Mouse (Mus musculus): ENCODE measurements around the gene Ttc28.

The Ttc28 gene

DNA sequence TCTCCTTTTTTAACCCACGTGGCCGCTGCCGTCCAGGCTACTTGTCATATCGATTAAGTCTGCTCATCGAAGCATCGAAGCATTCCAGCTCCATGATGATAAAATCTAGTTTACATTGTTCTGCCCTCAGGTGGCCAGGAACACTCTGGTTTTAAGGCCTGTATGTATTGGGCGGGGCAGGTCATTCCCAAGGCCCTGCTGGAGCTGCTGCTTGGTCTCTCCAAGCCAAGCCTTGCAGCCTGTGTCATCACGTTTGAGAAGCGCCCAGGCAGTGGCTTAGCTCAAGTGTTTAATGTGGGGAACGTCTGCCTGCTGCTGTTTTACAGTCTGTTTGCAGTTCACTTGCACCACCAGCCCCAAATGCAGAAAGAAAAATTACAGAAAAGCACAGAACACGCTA is 132.5 kb downstream of the Ttc28 start:
- peak; percentile 50 for DNase-seq

DNA sequence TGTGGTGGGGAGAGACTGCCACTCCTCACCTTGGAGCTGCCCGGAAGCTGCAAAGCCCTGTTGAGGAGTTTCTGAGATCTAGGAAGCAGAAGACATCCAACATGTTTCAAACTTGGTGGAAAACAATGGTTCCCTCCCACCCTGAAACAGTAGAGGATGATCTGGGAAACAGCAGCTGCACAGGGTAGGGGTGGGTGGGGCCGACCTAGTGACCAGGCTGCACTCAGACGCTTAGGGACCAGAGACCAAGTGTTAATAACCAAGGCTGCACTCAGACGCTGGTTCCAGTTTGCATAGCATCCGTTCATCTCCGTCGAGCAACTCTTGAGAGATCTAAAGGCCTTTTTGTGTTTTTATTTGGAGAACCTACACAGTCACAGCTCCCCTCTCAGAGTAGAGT is 133.0 kb downstream of the Ttc28 start:
- DNase-seq: peak; percentile 72

DNA sequence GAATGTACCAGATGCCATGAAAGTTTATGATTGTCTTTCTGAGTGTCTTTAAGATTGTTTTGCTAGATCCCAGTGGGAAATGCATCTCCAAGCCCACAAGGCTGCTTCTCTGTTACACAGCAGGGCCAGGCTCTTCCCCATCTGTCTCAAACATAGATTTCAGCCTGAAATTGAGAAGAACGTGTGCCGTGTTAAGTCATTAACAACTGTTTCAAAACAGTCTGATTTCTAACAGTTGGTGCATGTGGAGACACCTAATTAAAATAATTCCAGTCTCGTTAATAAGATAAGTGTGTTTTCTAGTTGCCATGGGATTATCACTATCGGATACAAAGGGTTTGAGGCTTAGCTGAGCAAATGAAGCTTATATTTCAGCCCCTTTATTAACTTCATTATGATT is 135.4 kb downstream of the Ttc28 start:
- peak; percentile 78 for DNase-seq

DNA sequence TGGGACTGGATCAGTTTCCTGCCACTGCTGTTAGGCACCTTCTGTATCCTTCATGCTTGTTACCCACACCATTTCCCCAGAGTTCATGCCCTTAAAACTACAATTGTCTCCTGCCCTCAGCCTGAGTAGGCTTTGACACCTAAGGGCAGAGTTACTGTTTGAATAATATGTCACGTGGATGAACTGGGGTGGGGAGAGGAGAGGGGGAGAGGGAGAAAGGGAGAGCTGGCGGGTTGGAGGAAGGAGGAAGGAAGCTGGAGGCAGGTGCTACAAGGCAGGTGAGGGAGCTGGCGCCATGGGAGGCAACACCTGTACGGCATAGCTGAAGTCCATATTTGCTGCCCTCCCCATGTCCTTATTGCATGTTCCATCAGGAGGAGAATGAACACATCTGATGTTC is 137.7 kb downstream of the Ttc28 start:
- DNase-seq: no peak

DNA sequence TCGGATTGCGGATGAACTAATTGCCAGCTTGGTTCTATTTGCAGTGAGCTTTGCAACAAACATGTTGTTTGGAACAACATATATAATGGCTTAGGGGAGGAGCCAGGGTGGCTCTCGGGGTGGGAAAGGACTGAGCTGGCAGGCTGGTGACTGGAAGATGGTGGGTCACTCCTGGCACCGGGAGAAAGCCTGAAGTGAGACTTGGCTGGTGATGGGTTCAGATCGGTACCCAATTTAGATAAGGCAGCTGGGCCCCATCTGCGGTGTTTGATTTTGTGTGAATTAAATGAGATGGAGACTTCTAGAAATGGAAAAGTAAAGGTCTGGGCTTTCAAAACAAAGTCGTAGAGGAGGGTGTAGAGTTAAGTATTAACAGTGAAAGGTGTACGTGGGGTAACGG is 142.7 kb downstream of the Ttc28 start:
- no peak for DNase-seq

DNA sequence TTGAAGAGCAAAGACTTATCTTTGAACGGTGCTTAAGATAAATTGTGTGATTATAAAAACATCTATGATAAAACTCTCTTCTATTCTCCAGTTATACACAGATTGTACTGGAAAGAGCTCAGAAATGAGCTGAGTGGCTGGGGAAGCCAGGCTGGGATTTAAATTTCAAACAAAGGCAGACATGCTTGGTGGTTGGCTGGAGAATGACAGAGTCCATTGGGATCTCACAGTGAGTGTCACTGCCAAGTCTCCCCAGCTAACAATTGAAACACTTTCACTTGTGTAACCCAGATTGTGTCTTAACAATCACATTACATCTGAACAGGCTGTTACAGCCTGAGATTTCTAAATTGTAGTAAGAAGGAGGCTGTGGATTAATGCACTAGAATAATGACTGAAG is 143.3 kb downstream of the Ttc28 start:
- DNase-seq: no peak

DNA sequence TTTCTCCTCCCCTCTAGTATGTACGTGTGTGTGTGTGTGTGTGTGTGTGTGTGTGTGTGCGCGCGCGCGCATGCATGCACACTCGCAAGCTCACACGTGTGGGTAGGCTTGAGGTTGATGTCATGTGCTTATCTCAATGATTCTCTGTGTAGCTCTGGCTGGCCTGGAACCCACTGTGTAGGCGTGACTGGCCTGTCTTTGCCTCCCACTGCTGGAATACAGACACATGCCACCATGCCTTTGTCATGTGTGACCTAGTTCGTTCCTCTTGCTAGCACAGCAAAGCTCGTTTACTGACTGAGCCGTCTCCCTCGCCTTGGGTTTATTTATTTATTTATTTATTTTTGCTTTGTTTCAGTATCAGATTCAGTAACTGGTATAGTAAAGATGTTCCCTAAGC is 145.0 kb downstream of the Ttc28 start:
- DNase-seq: peak; percentile 75

DNA sequence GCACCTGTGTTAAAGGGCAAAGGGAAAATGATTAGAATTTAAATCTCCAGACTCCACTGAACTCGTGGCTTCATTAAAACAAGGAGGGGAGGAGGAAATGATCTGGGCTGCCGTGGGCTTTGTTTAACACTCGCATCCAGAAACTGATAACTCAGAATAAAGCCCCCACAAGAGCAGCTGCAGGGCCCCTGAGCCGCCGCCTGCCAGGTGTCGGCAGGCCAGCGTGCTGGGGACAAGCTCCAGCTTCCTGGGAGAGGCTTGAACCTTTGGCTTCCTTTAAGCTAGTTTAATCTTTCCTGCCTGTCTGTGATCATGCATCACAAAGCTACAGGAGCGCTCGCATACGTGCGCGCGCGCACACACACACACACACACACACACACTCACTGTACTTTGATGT is 145.9 kb downstream of the Ttc28 start:
- DNase-seq: peak; percentile 59

DNA sequence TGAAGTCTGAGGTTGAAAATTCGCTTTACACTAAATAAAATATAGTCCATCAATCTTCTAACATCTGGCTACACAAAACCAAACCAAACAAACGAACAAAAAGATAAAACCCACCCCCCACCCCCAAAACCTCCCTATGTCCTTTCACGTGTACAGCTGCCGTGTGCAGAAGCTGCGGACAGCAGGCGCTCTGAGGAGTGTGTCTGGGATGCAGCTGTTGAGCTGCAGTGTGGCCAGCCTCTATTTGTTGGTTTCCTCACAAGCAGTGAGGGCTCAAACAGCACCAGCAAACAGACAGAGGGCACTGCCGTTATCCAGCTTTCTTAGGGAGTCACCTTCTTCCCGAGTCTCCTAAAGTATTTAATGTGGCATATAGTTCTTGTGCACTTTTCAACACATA is 146.6 kb downstream of the Ttc28 start:
- no peak for DNase-seq

DNA sequence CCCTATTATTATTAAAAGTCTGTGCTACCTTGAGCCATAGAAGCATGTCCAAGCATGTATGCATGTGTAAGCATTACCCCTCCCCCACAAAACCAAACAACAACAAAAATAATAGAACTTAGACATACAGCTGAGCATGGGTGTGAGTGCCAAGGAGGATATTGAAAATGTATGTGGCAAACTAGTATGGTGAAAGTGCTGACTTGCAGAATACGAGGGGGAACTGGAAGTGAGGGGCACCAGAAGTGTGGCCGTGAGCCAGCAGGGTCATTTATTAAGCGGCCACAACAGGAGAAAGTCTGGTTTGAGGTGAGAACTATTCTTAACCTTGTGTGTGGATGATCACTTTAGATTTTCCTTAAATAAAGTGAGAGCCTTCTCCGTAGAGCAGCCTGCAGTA is 148.7 kb downstream of the Ttc28 start:
- DNase-seq: no peak

DNA sequence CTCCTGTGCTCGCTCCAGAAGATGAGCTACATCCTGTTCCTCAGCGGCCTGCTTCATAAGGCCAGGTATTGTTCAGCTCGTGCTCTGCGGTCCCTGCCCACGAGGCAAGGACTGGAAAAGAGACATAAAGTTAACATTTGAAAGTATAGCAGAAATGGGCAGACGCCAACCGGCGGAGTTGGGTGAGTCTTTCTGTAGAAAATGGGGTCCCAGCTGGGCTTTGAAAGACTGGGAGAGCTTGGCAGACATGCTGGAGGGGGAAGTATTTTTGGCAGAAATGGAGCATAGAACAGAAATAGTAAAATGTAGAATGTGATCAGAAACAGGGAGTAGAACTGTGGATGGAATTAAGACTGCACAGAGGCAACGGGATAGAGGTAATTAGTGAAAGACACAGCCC is 149.3 kb downstream of the Ttc28 start:
- no peak for DNase-seq

DNA sequence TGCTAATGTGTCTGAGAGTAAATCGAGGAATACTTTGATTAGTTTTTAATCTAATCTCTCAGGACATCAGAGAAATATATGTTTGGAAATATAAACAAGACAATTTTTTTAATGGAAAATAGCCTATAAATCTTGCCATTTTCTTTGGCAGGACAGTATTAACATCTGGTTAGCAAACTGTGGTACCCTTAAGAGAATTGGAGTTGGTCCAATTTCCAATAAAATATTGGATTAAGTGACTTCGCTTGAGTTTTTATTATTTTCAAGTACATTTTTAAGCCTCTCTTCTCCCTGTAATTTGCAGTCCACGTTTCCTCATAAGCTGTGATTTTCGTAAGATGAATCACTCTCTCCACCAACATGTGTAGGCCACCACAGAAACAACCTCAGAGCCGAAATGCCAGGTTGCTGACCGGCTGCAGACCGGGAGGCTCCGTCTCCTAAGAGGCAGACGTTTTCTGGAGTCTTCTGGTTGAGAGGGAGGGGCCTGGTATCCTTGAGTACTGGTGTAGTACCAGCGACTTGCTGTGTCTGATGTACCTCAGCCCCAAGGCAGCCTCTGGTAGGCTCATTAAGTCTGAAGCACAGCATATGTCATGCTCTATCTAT is 153.2 kb downstream of the Ttc28 start:
- DNase-seq: no peak

DNA sequence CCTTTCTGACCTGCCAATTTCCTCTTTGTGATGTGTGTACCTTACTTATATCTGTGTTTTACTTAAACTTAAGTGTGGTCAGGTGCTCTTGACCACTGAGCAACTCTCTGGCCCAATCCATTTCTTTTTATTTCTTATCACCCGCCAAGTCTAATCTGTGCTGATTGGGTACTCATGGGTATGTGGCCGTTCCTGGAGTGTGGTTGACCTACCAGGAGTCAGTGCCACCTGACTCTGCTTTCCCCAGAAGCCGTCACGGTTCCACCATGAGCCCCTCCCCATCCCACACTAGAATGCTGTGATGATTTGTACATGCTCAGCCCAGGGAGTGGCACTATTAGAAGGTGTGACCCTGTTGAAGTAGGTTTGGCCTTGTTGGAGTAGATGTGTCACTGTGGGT is 153.9 kb downstream of the Ttc28 start:
- no peak for DNase-seq

DNA sequence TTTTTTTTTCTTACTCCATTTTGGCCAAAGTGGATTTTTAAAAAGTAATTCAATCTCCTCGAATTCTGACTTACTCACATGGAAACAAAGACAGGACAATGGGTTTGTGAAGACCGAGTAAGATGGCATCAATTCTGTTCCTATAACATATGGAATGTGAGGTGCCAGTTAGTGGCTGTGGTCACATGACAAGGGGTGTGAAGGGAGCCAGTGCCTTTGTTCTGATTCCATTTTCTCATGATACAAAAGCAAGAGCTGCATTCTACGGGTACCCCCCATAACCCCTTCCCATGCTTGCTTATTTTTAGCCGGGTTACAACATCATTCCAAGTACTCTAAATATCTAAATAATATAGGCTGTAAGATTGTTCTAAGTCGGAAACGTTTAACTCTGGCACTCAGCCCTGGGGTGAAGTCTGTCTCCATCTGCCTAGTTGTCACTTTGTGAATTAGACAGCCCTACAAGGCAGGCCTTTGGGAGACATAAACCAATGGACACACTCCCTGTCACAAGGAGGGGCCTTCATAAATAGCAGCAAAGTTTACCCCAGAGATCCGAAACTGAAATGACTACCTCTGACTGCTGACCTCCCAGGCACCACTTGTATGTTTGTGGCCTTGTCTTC is 157.6 kb downstream of the Ttc28 start:
- no peak for DNase-seq

DNA sequence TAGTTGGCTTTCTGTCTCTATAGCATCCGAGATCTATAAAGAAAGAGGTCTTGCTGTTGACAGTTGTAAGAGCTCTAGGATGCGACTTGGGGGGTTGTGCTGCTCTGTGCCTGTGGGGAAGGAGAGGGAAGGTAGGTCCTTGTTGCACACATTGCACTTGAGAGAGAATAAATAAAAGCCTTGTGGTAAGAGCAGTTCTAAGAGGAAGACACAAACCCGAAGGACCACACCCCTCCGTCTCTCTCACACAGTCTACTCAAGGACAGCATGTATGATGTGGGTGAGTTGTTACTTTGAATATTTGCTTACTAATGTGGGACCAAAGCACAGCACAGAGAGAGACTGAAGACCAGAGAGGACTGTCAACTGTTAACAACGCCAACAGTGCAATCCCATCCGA is 160.2 kb downstream of the Ttc28 start:
- DNase-seq: no peak

DNA sequence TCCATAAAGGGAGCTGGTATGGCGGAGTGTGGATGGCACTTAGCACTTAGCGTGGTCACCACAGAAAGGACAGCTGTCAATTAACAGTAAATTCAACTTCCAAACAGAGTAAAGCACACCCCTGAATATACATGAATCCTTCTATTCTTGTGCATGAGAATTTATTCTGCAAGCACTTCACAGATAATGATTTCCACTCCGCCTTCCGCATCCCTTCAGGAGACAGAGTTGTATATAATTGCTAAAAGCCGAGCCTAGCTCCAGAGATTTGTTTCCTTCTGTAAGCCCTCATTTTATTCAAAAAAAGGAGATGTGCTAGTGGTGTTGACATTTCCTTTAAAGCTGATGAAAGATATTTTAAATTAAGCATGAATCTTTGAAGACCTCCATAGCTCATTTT is 162.3 kb downstream of the Ttc28 start:
- no peak for DNase-seq

DNA sequence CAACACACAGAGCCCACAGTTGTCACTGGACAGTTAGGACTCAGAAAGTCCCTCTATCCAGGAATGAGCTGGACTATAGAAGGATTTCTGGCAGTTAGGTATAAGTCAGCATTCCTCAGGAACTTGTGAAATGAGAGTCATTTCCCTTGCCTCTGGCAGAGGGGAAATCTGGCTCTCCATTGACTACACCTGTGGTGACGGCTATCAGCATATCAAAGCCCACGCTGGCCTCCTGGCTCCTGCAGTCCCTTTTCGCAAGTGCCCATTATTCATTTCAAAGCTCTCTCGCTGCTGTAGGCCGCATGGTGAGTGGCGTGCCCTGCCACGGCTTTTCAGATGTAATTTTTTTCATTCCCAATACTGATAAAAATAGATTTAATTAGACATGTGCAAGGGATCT is 164.6 kb downstream of the Ttc28 start:
- no peak for DNase-seq

DNA sequence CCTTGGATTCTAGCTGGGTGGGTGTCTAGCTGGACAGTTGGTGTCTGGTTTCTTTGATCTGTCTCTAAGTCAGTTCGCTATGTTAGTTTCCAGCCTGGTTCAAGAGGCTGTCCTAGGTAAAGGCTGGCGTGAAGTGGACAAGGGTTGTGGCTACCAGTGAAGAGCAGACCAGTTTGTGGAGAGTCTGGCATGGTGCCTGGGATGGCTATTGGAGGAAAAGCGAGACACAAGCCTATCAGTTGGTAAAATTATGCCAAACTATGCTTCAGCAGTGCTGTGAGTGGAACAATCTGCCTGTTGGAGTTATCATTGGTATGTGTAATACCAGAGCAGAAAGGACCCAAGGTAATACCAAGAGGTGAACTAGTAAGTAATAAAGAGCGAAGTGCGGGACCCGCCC is 166.8 kb downstream of the Ttc28 start:
- no peak for DNase-seq

DNA sequence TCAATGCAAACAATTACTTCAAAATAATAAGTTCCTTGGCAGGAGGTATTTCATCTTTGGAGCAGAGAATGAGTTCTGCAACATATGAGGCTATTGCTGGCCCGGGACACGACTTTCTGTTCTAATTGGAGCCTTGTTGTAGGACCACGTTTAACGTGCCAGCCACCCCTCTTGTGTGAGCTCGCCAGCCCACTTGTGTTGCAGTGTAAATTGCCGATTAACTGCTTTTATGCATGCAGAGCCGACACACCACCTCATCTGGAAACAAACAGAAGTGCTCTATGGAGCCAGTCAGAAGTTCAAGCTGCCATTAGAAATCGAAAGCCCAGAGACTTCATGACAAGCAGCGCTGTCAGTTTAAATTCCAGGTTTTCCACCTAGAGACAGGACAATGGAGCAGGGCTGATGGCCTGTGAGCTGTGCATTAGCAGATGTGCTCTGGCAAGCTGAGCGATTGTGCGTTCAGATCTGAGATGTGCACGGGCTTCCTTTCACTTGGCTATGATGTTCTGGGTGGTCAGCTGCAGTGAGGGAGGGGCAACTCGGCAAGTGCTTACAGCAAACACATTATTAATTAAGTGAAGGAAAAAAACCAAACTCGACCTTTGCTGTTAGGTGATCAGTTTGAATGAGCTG is 167.4 kb downstream of the Ttc28 start:
- DNase-seq: peak; percentile 62

DNA sequence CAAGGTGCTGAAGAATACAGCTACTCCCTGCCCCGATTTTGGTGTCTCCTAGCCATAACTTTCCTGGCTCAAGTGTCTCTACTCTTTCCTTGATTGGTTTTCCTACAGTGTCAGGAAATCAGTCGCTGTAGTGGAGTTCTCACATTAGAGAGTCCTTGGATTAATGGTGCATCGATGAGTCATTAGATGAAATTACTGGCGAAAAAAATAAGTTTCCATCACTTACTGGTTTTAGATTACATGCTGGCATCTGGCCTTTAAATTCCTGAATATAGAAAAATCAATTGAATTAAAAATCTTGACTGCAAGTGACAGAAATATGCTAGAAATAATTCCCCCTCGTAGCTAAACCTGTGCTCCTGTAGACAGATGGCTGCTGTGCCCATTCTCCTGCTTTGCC is 168.4 kb downstream of the Ttc28 start:
- no peak for DNase-seq

DNA sequence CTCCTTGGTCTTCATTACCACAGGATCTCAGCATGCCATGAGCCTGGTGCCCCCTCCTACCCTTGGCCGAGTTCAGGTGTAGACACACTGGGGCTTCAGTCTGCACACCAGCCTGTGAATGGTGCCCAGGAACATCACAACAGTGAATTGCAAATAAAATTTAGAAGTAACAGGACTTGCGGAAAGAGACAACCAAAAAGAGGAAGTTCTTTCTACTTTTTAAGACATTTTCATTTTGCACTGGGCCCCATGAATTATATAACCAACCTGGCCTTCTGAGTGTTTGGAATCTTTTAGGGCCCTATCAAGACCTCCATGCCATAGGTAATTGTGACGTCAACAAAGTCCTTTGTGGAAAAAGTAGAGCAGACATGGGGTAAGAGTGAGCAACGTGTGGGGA is 170.0 kb downstream of the Ttc28 start:
- DNase-seq: no peak

DNA sequence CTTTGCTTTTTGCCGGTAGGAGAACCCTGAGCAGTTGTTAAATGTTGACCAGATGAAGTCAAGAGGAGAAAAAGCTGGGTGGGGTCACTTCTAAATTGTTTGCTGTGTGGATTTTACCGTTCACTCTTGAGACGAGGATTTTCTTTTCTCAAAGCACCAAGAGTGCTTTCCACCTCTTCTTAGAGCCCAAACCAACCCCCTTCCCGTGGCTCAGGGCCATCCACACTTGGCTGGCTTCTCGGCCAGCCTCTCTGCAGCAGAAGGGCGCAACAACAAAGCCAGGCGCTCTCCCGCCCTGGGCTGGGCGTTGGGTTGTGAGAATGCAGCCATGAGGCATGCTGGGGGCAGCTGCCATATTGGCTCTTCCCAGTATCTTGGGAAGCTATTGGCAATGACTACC is 170.5 kb downstream of the Ttc28 start:
- no peak for DNase-seq

DNA sequence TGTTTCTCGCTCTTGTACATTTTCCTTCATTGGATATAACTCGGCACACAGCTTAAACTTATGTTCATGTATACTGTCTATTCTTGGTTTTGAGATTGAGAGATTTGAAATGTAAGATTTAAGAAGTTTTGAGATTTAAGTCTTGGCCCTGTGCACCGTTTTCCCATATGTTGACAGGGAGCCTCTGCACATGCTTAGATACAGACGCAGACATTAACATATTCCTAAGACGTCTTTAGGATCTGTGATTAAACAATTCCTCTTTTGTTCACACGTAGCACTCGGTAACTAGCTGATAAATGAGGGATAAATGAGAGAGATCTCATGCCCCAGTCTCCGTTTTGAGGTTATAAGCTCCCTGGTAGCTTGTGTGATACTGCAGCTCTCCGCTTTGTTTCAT is 174.8 kb downstream of the Ttc28 start:
- DNase-seq: no peak

DNA sequence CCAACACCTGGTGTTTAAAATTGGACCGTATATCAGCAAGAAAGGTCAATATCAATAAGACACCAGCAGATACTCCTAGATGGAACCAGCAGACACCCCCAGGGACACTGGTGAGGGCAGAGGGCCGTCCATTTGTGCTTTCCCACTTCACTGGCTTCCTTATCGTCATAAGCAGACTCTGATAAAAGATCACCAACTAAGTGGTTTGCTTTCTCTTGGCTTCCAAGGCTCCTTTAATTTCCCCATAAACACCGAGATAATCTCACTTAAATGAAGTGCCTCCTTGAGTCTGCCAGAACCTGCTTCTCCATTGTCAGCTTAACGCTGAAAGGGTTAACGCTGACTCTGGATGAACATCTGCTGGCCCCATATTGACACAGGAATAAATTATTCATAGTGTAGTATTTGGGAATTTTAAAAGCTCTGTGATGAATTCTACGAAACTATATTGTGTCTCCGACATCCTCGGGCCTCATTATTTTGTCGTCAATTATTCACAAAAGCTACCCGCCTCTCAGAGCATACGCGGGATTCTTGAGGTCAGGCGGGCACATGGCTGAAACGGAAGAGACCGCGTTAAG is 175.3 kb downstream of the Ttc28 start:
- DNase-seq: peak; percentile 54

DNA sequence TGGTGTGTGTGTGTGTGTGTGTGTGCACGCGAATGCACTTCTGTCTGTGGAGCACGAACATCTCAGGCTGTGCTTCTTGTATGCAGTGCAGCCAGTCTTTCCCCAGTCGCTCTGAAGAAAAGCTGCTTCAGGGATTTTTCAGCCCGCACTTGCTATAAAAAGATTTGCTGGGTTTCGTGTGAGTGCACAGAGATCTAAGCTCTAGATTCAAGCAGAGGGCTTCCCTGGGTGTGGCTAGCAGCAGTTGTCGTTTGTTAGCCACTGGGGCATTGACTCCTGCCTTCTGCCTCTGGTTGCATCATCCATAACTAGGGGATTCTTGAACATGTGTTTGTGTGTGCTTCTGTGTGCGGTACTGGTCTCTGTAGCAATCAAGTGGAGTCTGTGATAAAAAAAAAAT is 175.9 kb downstream of the Ttc28 start:
- no peak for DNase-seq
